In the genomic region with DNA sequence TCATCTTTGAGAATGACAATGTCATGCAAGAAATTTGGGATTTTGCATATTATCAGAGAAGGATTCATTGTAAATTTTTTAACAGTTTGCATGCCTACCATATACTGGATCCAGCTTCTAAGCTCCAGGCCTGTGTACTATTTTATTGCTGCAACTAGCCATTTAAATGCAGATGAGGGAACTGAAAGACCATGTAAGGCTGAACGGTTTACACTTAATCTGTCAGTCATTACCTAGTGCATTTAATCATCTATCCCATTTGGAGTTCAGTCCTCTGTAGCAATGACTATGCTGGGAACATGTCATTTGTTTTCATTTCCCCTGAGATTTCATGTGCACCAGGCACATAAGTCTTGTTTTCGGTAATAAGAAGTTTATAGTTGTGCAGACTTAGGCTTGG, we compare ENCODE assay signal across 20 mouse cellular contexts.
A peak's percentile ranks its signal among the peaks of the same experiment; 100 is the strongest.
DNase-seq lines count a peak whose midpoint lies in the region; ATAC-seq and TF ChIP-seq lines count a peak whose summit lies in the region.
"Had no signal": no experiment of that assay in that cellular context is flagged by ENCODE, and none has a peak within 500 bp of the region (broad histone marks: within the 10 kb centered on the region; RNA-seq: fewer than 3 reads in every experiment).

No protein-coding gene starts in this region.

- no peaks in the 10 kb centered on the region for H3K27me3 ChIP-seq in kidney, adult 2 months (replicated peaks; ENCODE audit: control insufficient read depth, insufficient read depth, low read length)
- H3K27me3 ChIP-seq in kidney, embryonic 16.5 days (ENCODE audit: insufficient read depth, low read length) = no peaks in the 10 kb centered on the region
- H3K27me3 ChIP-seq in neural tube, embryonic 14.5 days (ENCODE audit: control insufficient read depth, insufficient read depth, low read length) = no peaks in the 10 kb centered on the region
- no peaks in the 10 kb centered on the region for H3K27me3 ChIP-seq in neural tube, embryonic 15.5 days (replicated peaks)
- H3K27me3 ChIP-seq: hindbrain, embryonic 12.5 days; hindbrain, embryonic 15.5 days had no signal

- H3K4me1 ChIP-seq in kidney, adult 2 months (ENCODE audit: control insufficient read depth, insufficient read depth, low read length) = no peaks in the 10 kb centered on the region
- no peaks in the 10 kb centered on the region for H3K4me1 ChIP-seq in kidney, embryonic 16.5 days (ENCODE audit: insufficient read depth, low read length)
- H3K4me1 ChIP-seq in neural tube, embryonic 14.5 days (ENCODE audit: control insufficient read depth, insufficient read depth, low read length) = no peaks in the 10 kb centered on the region
- H3K4me1 ChIP-seq in neural tube, embryonic 15.5 days = no peaks in the 10 kb centered on the region
- H3K4me1 ChIP-seq: forebrain, embryonic 10.5 days; hindbrain, embryonic 12.5 days; hindbrain, embryonic 15.5 days had no signal

- TF ChIP-seq CTCF in kidney, adult 2 months (conservative IDR thresholded peaks at IDR 0.05; ENCODE audit: insufficient read depth, insufficient read length, low read depth, low read length) = no peak

- H3K4me2 ChIP-seq in kidney, embryonic 16.5 days (replicated peaks; ENCODE audit: low read depth, low read length) = no peak overlapping the region
- H3K4me2 ChIP-seq in neural tube, embryonic 14.5 days (ENCODE audit: low read depth, low read length) = no peak overlapping the region
- no peak overlapping the region for H3K4me2 ChIP-seq in neural tube, embryonic 15.5 days
- H3K4me2 ChIP-seq: heart, embryonic 11.5 days; hindbrain, embryonic 12.5 days; hindbrain, embryonic 15.5 days had no signal

- H3K36me3 ChIP-seq in kidney, adult 2 months (ENCODE audit: control insufficient read depth, insufficient read depth, low read length) = no peaks in the 10 kb centered on the region
- H3K36me3 ChIP-seq in kidney, embryonic 16.5 days (ENCODE audit: insufficient read depth, low read length) = no peaks in the 10 kb centered on the region
- no peaks in the 10 kb centered on the region for H3K36me3 ChIP-seq in neural tube, embryonic 14.5 days (ENCODE audit: control insufficient read depth, insufficient read depth, low read length)
- no peaks in the 10 kb centered on the region for H3K36me3 ChIP-seq in neural tube, embryonic 15.5 days
- H3K36me3 ChIP-seq: forebrain, embryonic 10.5 days; hindbrain, embryonic 12.5 days; hindbrain, embryonic 15.5 days had no signal

- TF ChIP-seq POLR2A in kidney, adult 2 months (IDR thresholded peaks at IDR 0.05; ENCODE audit: low read depth, low read length) = no peak

- no peak overlapping the region for H3K9ac ChIP-seq in kidney, embryonic 16.5 days (replicated peaks; ENCODE audit: low read length)
- no peak overlapping the region for H3K9ac ChIP-seq in neural tube, embryonic 14.5 days (replicated peaks; ENCODE audit: low read depth, low read length)
- H3K9ac ChIP-seq in neural tube, embryonic 15.5 days (replicated peaks) = no peak overlapping the region
- H3K9ac ChIP-seq: hindbrain, embryonic 12.5 days; hindbrain, embryonic 15.5 days had no signal

- H3K4me3 ChIP-seq in kidney, adult 2 months (ENCODE audit: insufficient read depth, low read depth, low read length) = no peak overlapping the region
- no peak overlapping the region for H3K4me3 ChIP-seq in kidney, embryonic 16.5 days (ENCODE audit: low read length)
- H3K4me3 ChIP-seq in neural tube, embryonic 14.5 days (ENCODE audit: low read depth, low read length) = no peak overlapping the region
- H3K4me3 ChIP-seq in neural tube, embryonic 15.5 days (replicated peaks) = no peak overlapping the region
- H3K4me3 ChIP-seq: forebrain, embryonic 10.5 days; gastrocnemius, adult 2 months; hindbrain, embryonic 12.5 days; hindbrain, embryonic 15.5 days had no signal

- ATAC-seq in kidney, embryonic 16.5 days (ENCODE audit: low FRiP score, low TSS enrichment) = peak; percentile 84
- peak; percentile 46; the same call in 1 of the 2 replicates for ATAC-seq in neural tube, embryonic 14.5 days (ENCODE audit: low read depth)
- no peak for ATAC-seq in neural tube, embryonic 15.5 days (ENCODE audit: low FRiP score)
- ATAC-seq: CD4-positive, CD25-positive, alpha-beta regulatory T cell, adult 4 months; forebrain, embryonic 16.5 days had no signal

- 27% methylated on average over 2 of the region's 2 CpGs for WGBS in kidney, adult 2 months
- WGBS in kidney, embryonic 16.5 days = 44% methylated on average over 2 of the region's 2 CpGs
- WGBS in neural tube, embryonic 14.5 days = 29% methylated on average over 2 of the region's 2 CpGs
- 26% methylated on average over 2 of the region's 2 CpGs for WGBS in neural tube, embryonic 15.5 days

- H3K9me3 ChIP-seq in kidney, embryonic 16.5 days (ENCODE audit: low read length) = no peaks in the 10 kb centered on the region
- no peaks in the 10 kb centered on the region for H3K9me3 ChIP-seq in neural tube, embryonic 14.5 days (ENCODE audit: control insufficient read depth, low read length)
- H3K9me3 ChIP-seq in neural tube, embryonic 15.5 days (replicated peaks) = no peaks in the 10 kb centered on the region
- H3K9me3 ChIP-seq: forebrain, embryonic 10.5 days; hindbrain, embryonic 12.5 days; hindbrain, embryonic 15.5 days had no signal

- peak; percentile 38 for DNase-seq in kidney, adult 2 months
- no peak for DNase-seq in kidney, postnatal 10 days
- no peak for DNase-seq in kidney, postnatal 4 days
- DNase-seq: adrenal gland, adult 2 months; adrenal gland, postnatal 14 days; cerebellum, adult 11-12 months; cerebellum, adult 8-10 months; cerebellum, postnatal 14 days; gastrocnemius, adult 2 months; gastrocnemius, postnatal 14 days; heart, adult 11 months had no signal

- H3K27ac ChIP-seq in kidney, adult 2 months (ENCODE audit: insufficient read depth, low read depth, low read length) = no peak overlapping the region
- no peak overlapping the region for H3K27ac ChIP-seq in kidney, embryonic 16.5 days (ENCODE audit: low read length)
- H3K27ac ChIP-seq in neural tube, embryonic 14.5 days (ENCODE audit: low read depth, low read length) = no peak overlapping the region
- H3K27ac ChIP-seq in neural tube, embryonic 15.5 days (replicated peaks) = no peak overlapping the region
- H3K27ac ChIP-seq: forebrain, embryonic 10.5 days; gastrocnemius, adult 2 months; hindbrain, embryonic 12.5 days; hindbrain, embryonic 15.5 days had no signal
